Mouse (Mus musculus) MEL (cell line): Measurements from ENCODE around the gene Sbf1. TPM values are rescaled to one million over a fixed set of nuclear protein-coding genes. Genes with fewer than 3 reads are reported as not detected.

Experiments used
- DNase-seq: peaks from one replicate; pipeline ENCODE4 v3.0.0; 2011; ENCODE audit warnings: low read depth, low spot score
- H3K27ac ChIP-seq: 2 replicates; pipeline ENCODE4 v1.5.1; 2012; ENCODE audit warnings: low read depth, mild to moderate bottlenecking, control low read depth, low read length, moderate library complexity; ENCODE audit not compliant: control insufficient read depth
- H3K27me3 ChIP-seq, 2 experiments: fragments of 150-350 bp in 1 of 2; sonication (generic) in 1 of 2; 2 replicates each; pipeline ENCODE4 v1.6.1; 2012; ENCODE audit warnings: low read length in 2 of 2, mild to moderate bottlenecking in 2 of 2, improper control_type of control experiment in 1 of 2, moderate library complexity in 1 of 2; ENCODE audit not compliant: insufficient read depth in 2 of 2, control insufficient read depth in 1 of 2
- H3K36me3 ChIP-seq, 2 experiments: 2 replicates each; pipeline ENCODE4 v1.6.1; 2012 to 2014; ENCODE audit warnings: low read length in 2 of 2, improper control_type of control experiment in 1 of 2, inconsistent platforms in 1 of 2, mild to moderate bottlenecking in 1 of 2; ENCODE audit not compliant: insufficient read depth in 2 of 2, control insufficient read depth in 1 of 2
- H3K4me1 ChIP-seq, 2 experiments: fragments of 150-350 bp in 1 of 2; sonication (generic) in 1 of 2; 2 replicates each; pipeline ENCODE4 v1.6.1; 2012; ENCODE audit warnings: low read length in 2 of 2, improper control_type of control experiment in 1 of 2, mild to moderate bottlenecking in 1 of 2; ENCODE audit not compliant: insufficient read depth in 2 of 2, control insufficient read depth in 1 of 2
- H3K4me3 ChIP-seq, 2 experiments: fragments of 150-350 bp in 1 of 2; sonication (generic) in 1 of 2; 2 replicates each; pipeline ENCODE4 v1.5.1; 2012; ENCODE audit warnings: low read depth in 2 of 2, low read length in 2 of 2, mild to moderate bottlenecking in 2 of 2, moderate library complexity in 2 of 2, control low read depth in 1 of 2, improper control_type of control experiment in 1 of 2; ENCODE audit not compliant: control insufficient read depth in 1 of 2, insufficient read depth in 1 of 2
- H3K79me2 ChIP-seq: 2 replicates; pipeline ENCODE4 v1.6.1; 2012; ENCODE audit warnings: mild to moderate bottlenecking, low read length, moderate library complexity; ENCODE audit not compliant: control insufficient read depth, poor library complexity, insufficient read depth
- H3K9ac ChIP-seq: 2 replicates; pipeline ENCODE4 v1.6.1; 2012; ENCODE audit warnings: low read depth, mild to moderate bottlenecking, control low read depth, low read length, moderate library complexity; ENCODE audit not compliant: control insufficient read depth, poor library complexity, severe bottlenecking
- H3K9me3 ChIP-seq: fragments of 150-350 bp; sonication (generic); replicated peaks from 2 replicates; pipeline ENCODE4 v1.6.1; 2012; ENCODE audit warnings: mild to moderate bottlenecking, low read length, improper control_type of control experiment, moderate library complexity; ENCODE audit not compliant: insufficient read depth
- CHD1 ChIP-seq: IDR thresholded peaks from 2 replicates; pipeline ENCODE4 v1.6.1; 2012; ENCODE audit warnings: low read depth, mild to moderate bottlenecking, inconsistent platforms, low read length, improper control_type of control experiment
- CHD2 ChIP-seq: IDR thresholded peaks from 2 replicates; pipeline ENCODE4 v1.6.1; 2011; ENCODE audit warnings: low read length, improper control_type of control experiment
- E2F4 ChIP-seq: IDR thresholded peaks from 2 replicates; pipeline ENCODE4 v1.6.1; 2011; ENCODE audit warnings: low read depth, low read length, improper control_type of control experiment, borderline replicate concordance
- ELF1 ChIP-seq: IDR thresholded peaks from 2 replicates; pipeline ENCODE4 v1.6.1; 2014; ENCODE audit warnings: low read depth, mild to moderate bottlenecking, inconsistent platforms, low read length, improper control_type of control experiment, moderate library complexity
- ETS1 ChIP-seq: IDR thresholded peaks from 2 replicates; pipeline ENCODE4 v1.6.1; 2012; ENCODE audit warnings: low read depth, mild to moderate bottlenecking, inconsistent platforms, low read length, improper control_type of control experiment, moderate library complexity
- KAT2A ChIP-seq: conservative IDR thresholded peaks from 2 replicates; pipeline ENCODE4 v1.6.1; 2012; ENCODE audit warnings: low read depth, low read length, improper control_type of control experiment, inconsistent platforms
- MAFK ChIP-seq: IDR thresholded peaks from 2 replicates; pipeline ENCODE4 v1.6.1; 2011; ENCODE audit warnings: low read depth, mild to moderate bottlenecking, low read length, improper control_type of control experiment, borderline replicate concordance
- MAX ChIP-seq: IDR thresholded peaks from 2 replicates; pipeline ENCODE4 v1.6.1; 2011; ENCODE audit warnings: low read length, improper control_type of control experiment
- MAZ ChIP-seq: IDR thresholded peaks from 2 replicates; pipeline ENCODE4 v1.6.1; 2012; ENCODE audit warnings: low read depth, mild to moderate bottlenecking, inconsistent platforms, low read length, improper control_type of control experiment
- MXI1 ChIP-seq: IDR thresholded peaks from 2 replicates; pipeline ENCODE4 v1.6.1; 2011; ENCODE audit warnings: mild to moderate bottlenecking, low read depth, low read length, improper control_type of control experiment
- MYC ChIP-seq: IDR thresholded peaks from 2 replicates; pipeline ENCODE4 v1.6.1; 2011; ENCODE audit warnings: low read depth, mild to moderate bottlenecking, low read length, improper control_type of control experiment, moderate library complexity
- NELFE ChIP-seq: IDR thresholded peaks from 2 replicates; pipeline ENCODE4 v1.6.1; 2011; ENCODE audit warnings: low read depth, low read length, improper control_type of control experiment
- POLR2A ChIP-seq, 2 experiments: IDR thresholded peaks; 2 replicates each; pipeline ENCODE4 v1.6.1; 2011 to 2012; ENCODE audit warnings: low read length in 2 of 2, mild to moderate bottlenecking in 2 of 2, control low read depth in 1 of 2, improper control_type of control experiment in 1 of 2, low read depth in 1 of 2, moderate library complexity in 1 of 2; ENCODE audit not compliant: control insufficient read depth in 1 of 2, insufficient read depth in 1 of 2, poor library complexity in 1 of 2
- POLR2AphosphoS2 ChIP-seq: IDR thresholded peaks from 2 replicates; pipeline ENCODE4 v1.6.1; 2011; ENCODE audit warnings: low read length, improper control_type of control experiment
- POLR2AphosphoS5 ChIP-seq: IDR thresholded peaks from 2 replicates; pipeline ENCODE4 v1.6.1; 2012; ENCODE audit warnings: low read depth, borderline replicate concordance, mild to moderate bottlenecking, inconsistent platforms, low read length, moderate library complexity, mixed read lengths
- RAD21 ChIP-seq: IDR thresholded peaks from 2 replicates; pipeline ENCODE4 v1.6.1; 2011; ENCODE audit warnings: mild to moderate bottlenecking, low read depth, low read length, improper control_type of control experiment
- TAL1 ChIP-seq: IDR thresholded peaks from 2 replicates; pipeline ENCODE4 v1.6.1; 2012; ENCODE audit warnings: mild to moderate bottlenecking, inconsistent platforms, low read length, moderate library complexity, mixed read lengths
- USF1 ChIP-seq: IDR thresholded peaks from 2 replicates; pipeline ENCODE4 v1.6.1; 2014; ENCODE audit warnings: low read depth, mild to moderate bottlenecking, inconsistent platforms, low read length, improper control_type of control experiment, moderate library complexity
- ZKSCAN1 ChIP-seq: IDR thresholded peaks from 2 replicates; pipeline ENCODE4 v1.6.1; 2012; ENCODE audit warnings: low read depth, mild to moderate bottlenecking, inconsistent platforms, low read length, improper control_type of control experiment, moderate library complexity
- ZMIZ1 ChIP-seq: IDR thresholded peaks from 2 replicates; pipeline ENCODE4 v1.6.1; 2012; ENCODE audit warnings: low read depth, mild to moderate bottlenecking, inconsistent platforms, low read length, improper control_type of control experiment, moderate library complexity
- polyA plus RNA-seq, 2 experiments: library from polyadenylated mRNA; stranded (reverse) in 1 of 2; unstranded in 1 of 2; fragments of >175 nt in 1 of 2; fragments of >200 nt in 1 of 2; gene quantifications; 2 replicates each; pipeline versions ENCODE4 v1.2.1 to v1.2.4; 2012; ENCODE audit warnings: low replicate concordance in 2 of 2, low read depth in 1 of 2; ENCODE audit not compliant: insufficient read length in 2 of 2, insufficient read depth in 1 of 2, missing spikeins in 1 of 2
- total RNA-seq: library from RNA; depleted of rRNA; stranded (reverse); fragments of 300-350 nt; gene quantifications from 2 replicates; pipeline ENCODE4 v1.2.3, GENCODE M21; 2012

Sbf1 gene
- total and polyA plus RNA-seq, 3 experiments: 80.4 to 147 TPM; not detected in 1

GRCm38 (mm10) chr15:89334271-89334670, 19.2 kb upstream of the Sbf1 start, which contains the start of gene Miox:
Miox (plus strand) TSS chr15:89334398.
- Histone ChIP-seq H3K4me1 (no peaks in the 10 kb centered on the region), H3K27me3 (peaks cover 2 to 4% of the 10 kb centered on the region in 2 experiments; a peak in 3 of 4 replicates), H3K9me3 (no peaks in the 10 kb centered on the region), H3K79me2 (no peaks in the 10 kb centered on the region), H3K27ac (no peak within 1 kb of the TSS), H3K4me3 (no peak within 1 kb of the TSS), H3K9ac (no peak within 1 kb of the TSS), H3K36me3 (no peaks in the 10 kb centered on the region)
- no peak for TF ChIP-seq KAT2A
- TF ChIP-seq USF1: no peak
- TF ChIP-seq CHD2: no peak
- no peak for TF ChIP-seq CHD1
- TF ChIP-seq ZMIZ1: no peak
- no peak for TF ChIP-seq MXI1
- no peak for TF ChIP-seq ELF1
- no peak for TF ChIP-seq MAFK
- no peak for TF ChIP-seq MAX
- no peak for TF ChIP-seq MYC
- no peak for TF ChIP-seq ZKSCAN1
- no peak for TF ChIP-seq MAZ
- no peak for TF ChIP-seq POLR2A (IDR thresholded peaks at IDR 0.05; ENCODE audit: control insufficient read depth in 1 of 2, insufficient read depth in 1 of 2, low read depth in 1 of 2, low read length in 2 of 2, poor library complexity in 1 of 2)
- TF ChIP-seq POLR2AphosphoS5: no peak
- DNase-seq: no peak

- Histone ChIP-seq H3K9ac (no peak overlapping the region), H3K36me3 (peaks cover 0 to 14% of the 10 kb centered on the region in 2 experiments), H3K4me3 (no peak overlapping the region), H3K4me1 (peaks cover 4 to 14% of the 10 kb centered on the region in 2 experiments; a peak in 3 of 4 replicates), H3K79me2 (peaks cover 16% of the 10 kb centered on the region), H3K27ac (no peak overlapping the region), H3K27me3 (peaks cover 2% of the 10 kb centered on the region in 2 experiments; a peak in 2 of 4 replicates), H3K9me3 (no peaks in the 10 kb centered on the region)
- DNase-seq: no peak
- TF ChIP-seq TAL1 (no peak), POLR2AphosphoS2 (0 out of 2 replicates have a peak, but pooled peaks have one; percentile 32)
Measured at GRCm38 (mm10) chr15:89326441-89326840, 11.3 kb upstream of the Sbf1 start.

GRCm38 (mm10) chr15:89323656-89324055, 8.5 kb upstream of the Sbf1 start:
- H3K9me3 ChIP-seq: no peaks in the 10 kb centered on the region
- peaks cover 4 to 14% of the 10 kb centered on the region in 2 experiments; a peak in 3 of 4 replicates for H3K4me1 ChIP-seq
- DNase-seq: peak; percentile 59
- peak overlapping the region; percentile 81 to 98 for H3K4me3 ChIP-seq
- peaks cover 0 to 14% of the 10 kb centered on the region in 2 experiments for H3K36me3 ChIP-seq
- TF ChIP-seq NELFE (no peak), MXI1 (no peak), KAT2A (no peak), E2F4 (no peak), RAD21 (no peak), POLR2A (IDR thresholded peaks at IDR 0.05; ENCODE audit: control insufficient read depth in 1 of 2, insufficient read depth in 1 of 2, low read depth in 1 of 2, low read length in 2 of 2, poor library complexity in 1 of 2) (no peak), ETS1 (0 out of 2 replicates have a peak, but pooled peaks have one; percentile 8)
- peaks cover 16% of the 10 kb centered on the region for H3K79me2 ChIP-seq
- H3K27ac ChIP-seq: peak overlapping the region; percentile 38
- peak overlapping the region; percentile 86 for H3K9ac ChIP-seq
- no peaks in the 10 kb centered on the region for H3K27me3 ChIP-seq
